Mouse (Mus musculus): Measurements from ENCODE around the gene Olfr1024.

The Olfr1024 gene

GRCm38 (mm10) chr2:85904952-85905351, at the start of gene Olfr1024:
Gene Olfr1024, minus strand, starts transcription at chr2:85905052.
- 83% methylated on average over 3 of the region's 3 CpGs for WGBS

GRCm38 (mm10) chr2:85950137-85950536, 45.3 kb upstream of the Olfr1024 start, which contains the start of gene Olfr1028:
Gene Olfr1028, plus strand, starts transcription at chr2:85950437.
- WGBS, result 70% methylated on average over 1 of the region's 1 CpGs

GRCm38 (mm10) chr2:85921258-85921657, 16.4 kb upstream of the Olfr1024 start, which contains the start of gene Olfr1026:
Gene Olfr1026, plus strand, starts transcription at chr2:85921558.
- WGBS, result 89% methylated on average over 3 of the region's 3 CpGs

GRCm38 (mm10) chr2:85914893-85915292, 10.0 kb upstream of the Olfr1024 start, which contains the start of gene Olfr1025-ps1:
Gene Olfr1025-ps1, plus strand, starts transcription at chr2:85915193.
- WGBS, result 59% methylated on average over 1 of the region's 1 CpGs

DNA sequence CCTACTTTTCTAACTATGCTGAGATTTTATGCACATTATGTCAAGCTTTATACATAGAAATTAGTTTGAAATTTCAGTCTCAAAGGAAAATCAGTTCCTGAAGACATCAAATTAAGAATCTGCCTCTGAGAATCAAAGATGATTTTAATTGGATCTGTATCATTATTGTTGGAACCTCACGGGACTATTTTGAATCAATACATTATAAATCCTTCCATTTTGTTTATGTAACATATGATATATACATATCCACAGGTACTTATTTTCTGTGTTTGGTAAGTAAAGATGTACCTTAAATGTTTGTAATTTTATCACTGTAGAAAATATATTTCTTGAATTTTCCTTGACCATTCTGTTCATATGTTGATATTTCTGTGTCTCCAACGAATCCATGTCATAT, 19.5 kb downstream of the Olfr1024 start, which contains the start of gene Olfr1023:
Gene Olfr1023, plus strand, starts transcription at position 301 of the 400 bp plus-strand sequence.
- 59% methylated on average over 2 of the region's 2 CpGs for WGBS

GRCm38 (mm10) chr2:85868294-85868693, 36.6 kb downstream of the Olfr1024 start, which contains the start of gene Olfr1022:
Gene Olfr1022, plus strand, starts transcription at chr2:85868594.
- 61% methylated on average over 2 of the region's 2 CpGs for WGBS

Measured in cerebral cortex, adult 2 months (tissue).